Mouse (Mus musculus) heart, adult 2 months (tissue): ENCODE results near the gene Galnt6. TPM values are rescaled to one million over a fixed set of nuclear protein-coding genes. Genes with fewer than 3 reads are reported as not detected.

Source experiments
- DNase-seq, 2 experiments: peaks; one replicate each; pipeline ENCODE4 v3.0.0; 2021
- H3K27ac ChIP-seq: fragments of 200-600 bp; 2 replicates; pipeline ENCODE4 v1.8.1; 2022
- H3K27me3 ChIP-seq: fragments of 200-500 bp; 2 replicates; pipeline ENCODE4 v1.6.1; 2012; ENCODE audit warnings: mild to moderate bottlenecking, low read length, inconsistent platforms, mixed read lengths; ENCODE audit not compliant: control insufficient read depth, insufficient read depth
- H3K36me3 ChIP-seq: fragments of 200-500 bp; 2 replicates; pipeline ENCODE4 v1.6.1; 2012; ENCODE audit warnings: low read length, inconsistent platforms; ENCODE audit not compliant: control insufficient read depth, insufficient read depth
- H3K4me1 ChIP-seq: fragments of 200-500 bp; 2 replicates; pipeline ENCODE4 v1.6.1; 2011; ENCODE audit warnings: low read length; ENCODE audit not compliant: control insufficient read depth, insufficient read depth
- H3K4me3 ChIP-seq: fragments of 200-600 bp; 2 replicates; pipeline ENCODE4 v1.8.1; 2022
- H3K79me2 ChIP-seq: fragments of 200-500 bp; replicated peaks from 2 replicates; pipeline ENCODE4 v1.6.1; 2012; ENCODE audit warnings: mild to moderate bottlenecking, inconsistent platforms, low read length, moderate library complexity, mixed read lengths; ENCODE audit not compliant: control insufficient read depth, insufficient read depth
- H3K9ac ChIP-seq: fragments of 200-500 bp; 2 replicates; pipeline ENCODE4 v1.6.1; 2012; ENCODE audit warnings: low read depth, mild to moderate bottlenecking, control low read depth, inconsistent platforms, low read length, mixed read lengths
- CTCF ChIP-seq: fragments of 200-600 bp; IDR thresholded peaks from 2 replicates; pipeline ENCODE4 v1.8.1; 2022; ENCODE audit warnings: antibody characterized with exemption, mild to moderate bottlenecking, moderate library complexity
- EP300 ChIP-seq: fragments of 200-500 bp; IDR thresholded peaks from 2 replicates; pipeline ENCODE4 v1.6.1; 2011; ENCODE audit warnings: low read depth, low read length, control low read depth; ENCODE audit not compliant: insufficient read depth
- POLR2A ChIP-seq: fragments of 200-500 bp; IDR thresholded peaks from 2 replicates; pipeline ENCODE4 v1.6.1; 2011; ENCODE audit warnings: mild to moderate bottlenecking, low read depth, low read length, control low read depth; ENCODE audit not compliant: insufficient read depth
- WGBS: fragments of 180-500 bp; shearing (Covaris S2); methylation state at CpG from one replicate; pipeline ENCODE4 v1.1.7; 2018; 5-methylcytosine and 5-hydroxymethylcytosine counted together
- intact Hi-C: fragments of 180-260 bp; cut with DNase I; formaldehyde crosslinking; loops from one replicate; pipeline ENCODE4 v1.15.1; 2025
- polyA plus RNA-seq: library from polyadenylated mRNA; depleted of rRNA; stranded (reverse); fragments of >200 nt; gene quantifications from 2 replicates; pipeline ENCODE4 v1.2.3, GENCODE M21; 2012
- total RNA-seq, 2 experiments: library from RNA; stranded (reverse); gene quantifications; 2 replicates each; pipeline ENCODE4 v1.2.3; 2021

Gene Galnt6
- total and polyA plus RNA-seq, 3 experiments = 0.65 to 0.89 (median 0.78) TPM

DNA sequence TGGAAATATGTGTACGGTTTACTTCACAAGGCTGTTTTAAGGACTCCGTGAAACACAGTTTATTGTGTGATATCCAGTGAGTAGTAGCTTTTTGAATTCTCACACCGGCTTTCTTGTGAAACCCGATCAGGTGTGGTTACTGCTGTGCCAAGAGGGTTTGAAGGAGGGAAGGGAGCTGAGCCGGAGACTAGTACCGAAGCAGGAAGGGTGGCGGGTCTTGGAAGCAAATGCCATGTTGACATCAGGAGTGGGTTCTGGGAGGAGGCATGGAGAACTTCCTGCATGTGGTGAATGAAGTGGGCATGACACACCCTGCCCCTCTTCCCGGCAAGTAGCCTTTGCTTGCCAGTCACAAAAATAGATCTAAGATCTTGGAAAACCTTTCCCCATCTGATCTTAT, 33.5 kb upstream of the Galnt6 start:
- H3K9ac ChIP-seq = no peak overlapping the region
- H3K4me1 ChIP-seq = no peaks in the 10 kb centered on the region
- no peak overlapping the region for H3K4me3 ChIP-seq
- no peak for TF ChIP-seq CTCF
- TF ChIP-seq POLR2A = no peak
- DNase-seq = no peak
- intact Hi-C loops = loop anchor here (5.0 kb wide), 1 partner anchor 50 kb away; no protein-coding TSS in a partner anchor
- no peaks in the 10 kb centered on the region for H3K36me3 ChIP-seq
- no peak overlapping the region for H3K27ac ChIP-seq
- H3K79me2 ChIP-seq = no peaks in the 10 kb centered on the region
- 49% methylated on average over 8 of the region's 8 CpGs for WGBS
- peaks cover 7% of the 10 kb centered on the region for H3K27me3 ChIP-seq

DNA sequence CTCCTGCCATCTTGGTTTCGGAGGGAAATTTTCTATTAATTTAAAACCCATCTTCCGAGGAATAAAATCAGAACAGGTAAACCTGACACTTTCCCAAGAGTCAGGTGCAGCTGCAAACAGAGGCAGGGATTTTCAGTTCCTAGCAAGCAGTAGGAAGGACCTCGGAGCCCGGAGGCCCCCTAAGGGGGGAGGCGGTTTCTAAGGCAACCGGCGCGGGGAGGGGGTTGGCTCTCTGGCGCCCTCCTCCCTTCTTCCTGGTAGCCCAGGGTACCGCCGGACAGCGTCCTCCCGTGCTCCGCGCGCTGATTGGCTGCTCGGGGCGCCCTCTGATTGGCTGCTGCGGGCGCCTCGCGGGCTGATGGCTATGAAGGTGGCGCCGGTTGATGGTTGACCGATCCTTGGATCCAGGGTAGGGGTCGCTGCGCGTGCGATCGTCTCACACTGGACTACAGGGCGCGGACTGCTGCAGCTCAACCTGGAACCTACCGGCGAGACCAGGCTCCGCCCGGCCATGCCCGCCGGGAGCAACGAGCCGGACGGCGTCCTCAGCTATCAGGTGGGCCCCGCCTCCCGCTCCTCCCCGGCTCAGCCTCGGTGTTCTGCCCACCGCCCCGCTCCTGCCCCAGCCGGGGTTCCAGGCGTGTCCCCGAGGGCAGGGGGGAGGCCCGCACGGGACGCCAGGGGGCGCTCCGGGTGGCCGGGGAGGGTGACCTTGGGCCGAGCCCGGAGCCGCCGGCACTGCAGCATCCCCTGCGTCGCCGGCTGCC, 32.4 kb upstream of the Galnt6 start, which contains the start of gene Slc4a8:
Slc4a8 (plus strand) TSS at position 329 of the 767 bp plus-strand sequence.
- TF ChIP-seq CTCF (peak; percentile 59), POLR2A (no peak), EP300 (no peak)
- Histone ChIP-seq H3K4me1 (no peaks in the 10 kb centered on the region), H3K4me3 (peak within 1 kb of the TSS; percentile 57), H3K27ac (peak within 1 kb of the TSS; percentile 56), H3K9ac (peak within 1 kb of the TSS; percentile 54), H3K27me3 (peaks cover 7% of the 10 kb centered on the region), H3K79me2 (no peaks in the 10 kb centered on the region), H3K36me3 (no peaks in the 10 kb centered on the region)
- intact Hi-C loops = loop anchor here (5.0 kb wide), 1 partner anchor 51 kb away; no protein-coding TSS in a partner anchor
- 1% methylated on average over 64 of the region's 64 CpGs for WGBS
- peak; percentile 85 to 91 for DNase-seq

DNA sequence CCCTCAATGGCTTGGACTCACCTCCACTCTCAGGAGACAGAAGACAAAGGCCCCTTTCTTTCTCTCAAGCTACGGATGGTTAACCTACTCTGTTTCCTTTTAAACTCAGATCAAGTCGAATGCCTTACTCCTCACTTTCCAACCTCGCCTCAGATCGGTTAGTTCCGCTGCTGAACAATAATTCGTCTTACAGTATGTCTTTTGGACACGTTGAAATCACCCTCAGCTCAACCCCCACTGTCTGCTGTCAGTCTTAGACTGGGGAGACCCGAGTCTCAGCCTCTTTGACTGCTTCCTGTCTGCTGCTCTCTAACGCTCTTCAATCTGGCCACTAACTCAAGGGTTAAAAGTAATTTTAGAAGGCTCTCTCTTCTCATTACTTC, 31.9 kb upstream of the Galnt6 start:
- DNase-seq = no peak
- H3K27ac ChIP-seq = no peak overlapping the region; the same call in 1 of the 2 replicates
- H3K36me3 ChIP-seq = no peaks in the 10 kb centered on the region
- TF ChIP-seq CTCF = no peak
- TF ChIP-seq POLR2A = no peak
- TF ChIP-seq EP300 = no peak
- no peak overlapping the region for H3K9ac ChIP-seq
- intact Hi-C loops = loop anchor here (5.0 kb wide), 1 partner anchor 51 kb away; no protein-coding TSS in a partner anchor
- peak overlapping the region; percentile 57 for H3K4me3 ChIP-seq
- no peaks in the 10 kb centered on the region for H3K4me1 ChIP-seq
- peaks cover 9% of the 10 kb centered on the region for H3K27me3 ChIP-seq
- 30% methylated on average over 9 of the region's 9 CpGs for WGBS
- no peaks in the 10 kb centered on the region for H3K79me2 ChIP-seq

DNA sequence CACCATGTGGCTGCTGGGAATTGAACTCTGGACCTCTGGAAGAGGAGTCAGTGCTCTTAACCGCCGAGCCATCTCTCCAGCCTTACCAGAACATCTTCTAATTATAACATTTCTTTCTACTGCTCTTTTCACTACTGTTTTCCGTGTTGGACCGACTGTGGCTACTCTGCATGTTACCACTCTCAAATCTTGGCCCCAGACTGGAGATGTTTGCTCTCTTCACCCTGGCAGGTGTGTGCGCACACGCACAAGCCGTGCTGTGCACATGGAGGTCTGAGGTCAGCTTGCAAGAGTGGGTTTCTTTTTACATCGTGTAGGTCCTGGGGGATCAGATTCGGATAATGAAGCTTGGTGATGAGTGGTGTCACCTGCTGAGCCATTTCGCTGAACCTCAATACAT, 30.1 kb upstream of the Galnt6 start:
- intact Hi-C loops = loop anchor here (5.0 kb wide), 3 partner anchors 78 to 348 kb away; no protein-coding TSS in a partner anchor
- H3K27me3 ChIP-seq = peaks cover 9% of the 10 kb centered on the region
- H3K27ac ChIP-seq = no peak overlapping the region
- H3K9ac ChIP-seq = no peak overlapping the region
- H3K4me3 ChIP-seq = no peak overlapping the region
- H3K79me2 ChIP-seq = no peaks in the 10 kb centered on the region
- no peaks in the 10 kb centered on the region for H3K36me3 ChIP-seq
- H3K4me1 ChIP-seq = no peaks in the 10 kb centered on the region
- DNase-seq = no peak
- WGBS = 79% methylated on average over 10 of the region's 10 CpGs
- no peak for TF ChIP-seq CTCF

DNA sequence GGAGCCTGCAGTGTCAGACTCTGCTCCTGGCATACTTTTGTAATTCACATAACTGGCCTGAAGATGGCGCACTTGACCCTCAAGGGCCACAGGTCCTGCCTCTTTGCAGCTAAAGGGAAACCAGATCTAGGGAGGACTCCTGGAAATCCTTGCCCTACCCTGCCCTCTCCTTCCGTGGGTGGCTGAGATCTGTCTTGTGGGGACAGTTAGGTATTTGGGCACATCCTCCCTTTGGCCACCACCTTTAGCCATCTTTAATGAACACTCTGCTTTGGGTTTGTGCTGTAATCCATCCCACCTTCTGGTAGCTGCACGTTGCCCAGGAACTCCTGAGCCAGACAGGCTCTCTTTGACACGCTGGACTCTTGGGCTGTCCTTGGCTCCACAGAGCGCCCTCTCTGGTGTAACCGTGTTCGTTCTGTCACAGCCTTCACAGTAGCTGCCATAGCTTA, 28.4 kb upstream of the Galnt6 start:
- DNase-seq = peak; percentile 46 to 50
- Histone ChIP-seq H3K4me3 (no peak overlapping the region), H3K27ac (no peak overlapping the region), H3K27me3 (peaks cover 6% of the 10 kb centered on the region; the same call in 1 of the 2 replicates), H3K4me1 (no peaks in the 10 kb centered on the region), H3K79me2 (no peaks in the 10 kb centered on the region), H3K9ac (no peak overlapping the region), H3K36me3 (no peaks in the 10 kb centered on the region)
- WGBS = 6% methylated on average over 7 of the region's 7 CpGs
- TF ChIP-seq EP300 = peak; percentile 69; the same call in 1 of the 2 replicates
- no peak for TF ChIP-seq POLR2A
- peak; percentile 72 for TF ChIP-seq CTCF
- intact Hi-C loops = loop anchor here (5.0 kb wide), 3 partner anchors 80 to 350 kb away; no protein-coding TSS in a partner anchor

DNA sequence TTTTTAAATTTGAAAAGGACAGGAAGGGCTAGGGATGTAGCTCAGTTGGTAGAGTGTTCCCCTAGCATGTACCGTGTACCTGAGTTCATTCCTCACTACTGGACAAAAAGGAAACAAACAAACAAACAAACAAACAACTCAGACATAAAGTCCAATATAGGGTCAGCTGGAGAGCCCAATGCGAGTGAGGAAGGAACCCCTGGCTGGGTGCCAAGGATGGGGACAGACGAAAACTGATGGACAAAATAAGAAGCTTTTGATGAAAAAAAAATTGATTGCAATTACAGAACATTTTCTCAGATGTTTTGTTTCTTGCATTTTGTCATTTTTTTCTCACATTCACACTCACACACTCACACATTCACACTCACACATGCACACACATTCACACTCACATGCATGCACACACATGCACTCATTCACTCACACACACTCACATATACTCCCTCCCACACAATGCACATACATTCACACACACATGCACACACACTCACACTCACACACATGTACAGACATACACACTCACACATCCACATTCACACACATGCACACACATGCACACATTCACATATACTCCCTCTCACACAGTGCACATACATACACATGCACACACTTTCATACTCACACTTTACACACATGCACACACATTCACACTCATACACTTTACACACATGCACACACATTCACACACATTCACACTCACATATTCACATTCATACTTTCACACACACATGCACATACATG, 26.9 kb upstream of the Galnt6 start:
- intact Hi-C loops = loop anchor here (5.0 kb wide), 3 partner anchors 81 to 351 kb away; no protein-coding TSS in a partner anchor
- no peak overlapping the region for H3K27ac ChIP-seq
- H3K4me3 ChIP-seq = no peak overlapping the region
- peaks cover 2% of the 10 kb centered on the region; the same call in 1 of the 2 replicates for H3K27me3 ChIP-seq
- no peak for TF ChIP-seq CTCF
- TF ChIP-seq EP300 = no peak
- TF ChIP-seq POLR2A = no peak
- 35% methylated on average over 3 of the region's 3 CpGs for whole genome bisulfite sequencing
- no peak for DNase-seq
- no peaks in the 10 kb centered on the region for H3K36me3 ChIP-seq
- no peaks in the 10 kb centered on the region for H3K79me2 ChIP-seq
- H3K9ac ChIP-seq = no peak overlapping the region
- H3K4me1 ChIP-seq = no peaks in the 10 kb centered on the region
